8 mouse cellular contexts compared by ENCODE assay signal in the genomic region with DNA sequence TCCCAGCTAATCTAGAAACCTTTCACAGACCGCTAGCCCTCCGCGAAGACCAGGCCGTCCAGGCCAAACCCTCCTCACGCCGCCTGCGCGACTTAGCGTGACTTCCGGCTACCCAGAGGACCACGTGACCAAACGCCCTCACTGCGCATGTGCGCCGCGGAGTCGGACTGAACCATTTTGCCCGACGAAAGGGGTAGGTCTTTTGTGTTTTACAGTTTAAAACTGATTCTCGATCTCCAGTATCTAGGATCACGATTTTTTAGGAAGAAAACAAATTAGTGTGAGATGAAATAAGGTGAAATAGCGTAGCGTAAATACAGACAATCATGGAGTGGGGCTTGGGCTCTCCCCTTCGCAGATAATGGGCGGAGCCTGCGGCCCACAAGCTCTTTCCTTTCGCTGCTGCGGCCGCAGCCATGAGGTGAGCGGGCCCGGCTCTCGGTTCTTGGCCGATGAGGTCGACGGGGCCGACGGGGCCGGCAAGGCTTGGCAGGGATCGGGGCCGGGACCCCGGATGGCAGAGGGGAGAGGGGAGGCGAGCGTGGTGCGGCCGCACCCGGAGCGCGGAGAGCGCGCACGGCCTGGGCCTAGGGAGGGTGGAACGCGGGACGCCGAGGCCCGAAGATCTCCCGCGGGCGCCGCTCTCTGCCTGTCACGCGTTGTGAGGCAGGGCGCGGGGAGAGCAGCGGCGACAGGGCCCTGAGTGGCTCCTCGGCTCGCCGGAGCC. TPM values are rescaled to one million over a fixed set of nuclear protein-coding genes. Genes with fewer than 3 reads are reported as not detected.
DNase-seq lines count a peak whose midpoint lies in the region; ATAC-seq and TF ChIP-seq lines count a peak whose summit lies in the region.

Gene Rpl19 (plus strand): TSS at position 141 of the 727 bp plus-strand sequence.

- ATAC-seq in heart, embryonic 12.5 days (ENCODE audit: insufficient number of reproducible peaks, low FRiP score) = peak; percentile 86
- peak; percentile 66 for ATAC-seq in kidney, postnatal 0 days (replicated peaks; ENCODE audit: low FRiP score, low read depth)
- ATAC-seq in liver, embryonic 11.5 days (replicated peaks; ENCODE audit: low FRiP score) = peak; percentile 75
- peak; percentile 74 for ATAC-seq in stomach, embryonic 14.5 days (ENCODE audit: insufficient number of reproducible peaks, insufficient read depth, low FRiP score, low read depth)

- H3K4me1 ChIP-seq in erythroblast, embryonic 14.5 days (ENCODE audit: control insufficient read depth) = peaks cover 40% of the 10 kb centered on the region
- peaks cover 18% of the 10 kb centered on the region for H3K4me1 ChIP-seq in heart, embryonic 12.5 days (replicated peaks)
- peaks cover 6% of the 10 kb centered on the region for H3K4me1 ChIP-seq in kidney, postnatal 0 days (replicated peaks; ENCODE audit: insufficient read depth, low read length)
- H3K4me1 ChIP-seq in liver, embryonic 11.5 days (replicated peaks; ENCODE audit: control insufficient read depth, insufficient read depth, low read length) = peaks cover 21% of the 10 kb centered on the region
- peaks cover 7% of the 10 kb centered on the region for H3K4me1 ChIP-seq in stomach, embryonic 14.5 days (ENCODE audit: control insufficient read depth, insufficient read depth, low read length)

- peak within 1 kb of the TSS; percentile 98 for H3ac ChIP-seq in C2C12 (ENCODE audit: control insufficient read depth, insufficient read length, low read depth)

- WGBS in heart, embryonic 12.5 days = under 1% methylated on average over 69 of the region's 69 CpGs
- under 1% methylated on average over 63 of the region's 69 CpGs for WGBS in kidney, postnatal 0 days
- under 1% methylated on average over 62 of the region's 69 CpGs for WGBS in liver, embryonic 11.5 days
- under 1% methylated on average over 59 of the region's 69 CpGs for WGBS in stomach, embryonic 14.5 days

- H3K79me2 ChIP-seq in C2C12 (ENCODE audit: control insufficient read depth, insufficient read depth) = peaks cover 38% of the 10 kb centered on the region

- H3K27me3 ChIP-seq in C2C12 (ENCODE audit: control insufficient read depth, insufficient read depth, insufficient read length) = no peaks in the 10 kb centered on the region
- H3K27me3 ChIP-seq in erythroblast, embryonic 14.5 days (ENCODE audit: control insufficient read depth) = peaks cover 20% of the 10 kb centered on the region
- H3K27me3 ChIP-seq in heart, embryonic 12.5 days (replicated peaks) = no peaks in the 10 kb centered on the region
- H3K27me3 ChIP-seq in kidney, postnatal 0 days (ENCODE audit: insufficient read depth, low read length) = no peaks in the 10 kb centered on the region
- no peaks in the 10 kb centered on the region for H3K27me3 ChIP-seq in liver, embryonic 11.5 days (replicated peaks; ENCODE audit: control insufficient read depth, insufficient read depth, low read length)
- no peaks in the 10 kb centered on the region for H3K27me3 ChIP-seq in stomach, embryonic 14.5 days (ENCODE audit: control insufficient read depth, insufficient read depth, low read length)

- TF ChIP-seq CTCF in C2C12 (IDR thresholded peaks at IDR 0.05; ENCODE audit: control insufficient read depth, insufficient read depth, insufficient read length) = no peak
- no peak for TF ChIP-seq CTCF in brain, embryonic 14.5 days (IDR thresholded peaks at IDR 0.05; ENCODE audit: borderline replicate concordance, extremely low read depth, insufficient read depth, insufficient read length)
- TF ChIP-seq CTCF in kidney, postnatal 0 days (IDR thresholded peaks at IDR 0.05; ENCODE audit: low read depth) = no peak

- peak within 1 kb of the TSS; percentile 93 for H3K4me2 ChIP-seq in heart, embryonic 12.5 days
- peak within 1 kb of the TSS; percentile 92 for H3K4me2 ChIP-seq in kidney, postnatal 0 days (ENCODE audit: low read length)
- peak within 1 kb of the TSS; percentile 84 for H3K4me2 ChIP-seq in liver, embryonic 11.5 days
- H3K4me2 ChIP-seq in stomach, embryonic 14.5 days (replicated peaks; ENCODE audit: low read depth, low read length) = peak within 1 kb of the TSS; percentile 74

- peaks cover 25% of the 10 kb centered on the region for H3K79me3 ChIP-seq in C2C12 (ENCODE audit: low read depth)

- TF ChIP-seq POLR2A in brain, embryonic 14.5 days (IDR thresholded peaks at IDR 0.05; ENCODE audit: borderline replicate concordance, extremely low read depth, insufficient read depth, insufficient read length, poor library complexity, severe bottlenecking) = peak; percentile 86; the same call in 1 of the 2 replicates

- H3K9me3 ChIP-seq in erythroblast, embryonic 14.5 days (ENCODE audit: control insufficient read depth, low read length) = no peaks in the 10 kb centered on the region
- H3K9me3 ChIP-seq in heart, embryonic 12.5 days (replicated peaks) = no peaks in the 10 kb centered on the region
- H3K9me3 ChIP-seq in kidney, postnatal 0 days (replicated peaks; ENCODE audit: low read length) = no peaks in the 10 kb centered on the region
- H3K9me3 ChIP-seq in liver, embryonic 11.5 days (ENCODE audit: control insufficient read depth, low read length) = no peaks in the 10 kb centered on the region
- H3K9me3 ChIP-seq in stomach, embryonic 14.5 days (ENCODE audit: control insufficient read depth, low read depth, low read length) = no peaks in the 10 kb centered on the region

- peak within 1 kb of the TSS; percentile 100 for H3K4me3 ChIP-seq in C2C12 (ENCODE audit: insufficient read depth, poor library complexity, severe bottlenecking)
- peak within 1 kb of the TSS; percentile 89 for H3K4me3 ChIP-seq in erythroblast, embryonic 14.5 days (replicated peaks)
- H3K4me3 ChIP-seq in heart, embryonic 12.5 days = peak within 1 kb of the TSS; percentile 99
- H3K4me3 ChIP-seq in kidney, postnatal 0 days (replicated peaks; ENCODE audit: low read depth, low read length) = peak within 1 kb of the TSS; percentile 88
- peak within 1 kb of the TSS; percentile 99 for H3K4me3 ChIP-seq in liver, embryonic 11.5 days (ENCODE audit: low read depth, low read length)
- H3K4me3 ChIP-seq in stomach, embryonic 14.5 days (ENCODE audit: low read depth, low read length) = peak within 1 kb of the TSS; percentile 88

- peak within 1 kb of the TSS; percentile 99 for H3K9ac ChIP-seq in heart, embryonic 12.5 days
- H3K9ac ChIP-seq in kidney, postnatal 0 days (ENCODE audit: low read depth, low read length) = peak within 1 kb of the TSS; percentile 97
- H3K9ac ChIP-seq in liver, embryonic 11.5 days (ENCODE audit: low read depth, low read length) = peak within 1 kb of the TSS; percentile 100
- H3K9ac ChIP-seq in stomach, embryonic 14.5 days (replicated peaks; ENCODE audit: low read depth, low read length) = peak within 1 kb of the TSS; percentile 99

- H3K27ac ChIP-seq in heart, embryonic 12.5 days (ENCODE audit: poor library complexity, severe bottlenecking) = peak within 1 kb of the TSS; percentile 96
- peak within 1 kb of the TSS; percentile 92 for H3K27ac ChIP-seq in kidney, postnatal 0 days
- H3K27ac ChIP-seq in liver, embryonic 11.5 days (ENCODE audit: low read depth, low read length) = peak within 1 kb of the TSS; percentile 93
- H3K27ac ChIP-seq in stomach, embryonic 14.5 days (ENCODE audit: low read length) = peak within 1 kb of the TSS; percentile 92

- peak; percentile 96 for DNase-seq in brain, embryonic 14.5 days (ENCODE audit: low read depth)
- peak; percentile 96 for DNase-seq in kidney, postnatal 0 days (ENCODE audit: low spot score)
- peak; percentile 89 for DNase-seq in liver, embryonic 11.5 days (ENCODE audit: low spot score)
- DNase-seq in naive thymus-derived CD4-positive, alpha-beta T cell, adult 2 months (ENCODE audit: low read depth) = peak; percentile 96

- H3K36me3 ChIP-seq in C2C12 (ENCODE audit: control insufficient read depth, insufficient read depth) = peaks cover 43% of the 10 kb centered on the region
- H3K36me3 ChIP-seq in erythroblast, embryonic 14.5 days (ENCODE audit: control insufficient read depth) = peaks cover 38% of the 10 kb centered on the region
- peaks cover 34% of the 10 kb centered on the region for H3K36me3 ChIP-seq in heart, embryonic 12.5 days
- H3K36me3 ChIP-seq in kidney, postnatal 0 days (ENCODE audit: insufficient read depth, low read length) = peaks cover 25% of the 10 kb centered on the region
- H3K36me3 ChIP-seq in liver, embryonic 11.5 days (ENCODE audit: control insufficient read depth, insufficient read depth, low read length) = peaks cover 23% of the 10 kb centered on the region
- H3K36me3 ChIP-seq in stomach, embryonic 14.5 days (ENCODE audit: control insufficient read depth, insufficient read depth, low read length) = peaks cover 35% of the 10 kb centered on the region

TF ChIP-seq in C2C12, 6 proteins besides CTCF, POLR2A, EP300 and RAD21:
- TF ChIP-seq USF1 (IDR thresholded peaks at IDR 0.05; ENCODE audit: low read depth) (peak; percentile 100), MAX (IDR thresholded peaks at IDR 0.05) (peak; percentile 84), FOSL1 (IDR thresholded peaks at IDR 0.05; ENCODE audit: insufficient read depth, low read length, poor library complexity, severe bottlenecking) (no peak)

RNA-seq across cellular contexts. Expression of gene Rpl19, which starts in this region (rescaled TPM):
- polyA plus RNA-seq in C2C12 (2012; fragmentation: generic; extraction: Trizol) = 3,682 TPM
- 1,103 and 1,209 TPM in 2 replicates for polyA plus RNA-seq in brain, embryonic 14.5 days (2012; rRNA removed)
- 204 and 241 TPM in 2 replicates for polyA plus RNA-seq in erythroblast, embryonic 14.5 days (2012)
- 654 and 675 TPM in 2 replicates for polyA plus RNA-seq in heart, embryonic 12.5 days (2016; fragmentation: Nextera tagmentation; extraction: Ambion mirVana)
- polyA plus RNA-seq in kidney, postnatal 0 days (2015; fragmentation: Nextera tagmentation; extraction: Ambion mirVana) = 1,072 and 1,182 TPM in 2 replicates
- polyA plus RNA-seq in liver, embryonic 11.5 days (2014; fragmentation: Nextera tagmentation; extraction: Ambion mirVana) = 1,333 and 1,422 TPM in 2 replicates
- 1,095 and 1,157 TPM in 2 replicates for polyA plus RNA-seq in stomach, embryonic 14.5 days (2014; fragmentation: Nextera tagmentation; extraction: Ambion mirVana)

Comparison
In these comparisons a context has a peak if more than half of its experiments do, and no peak if none do; other contexts are left out.
1. Peak in every context shown above with its lines: DNase-seq, ATAC-seq, H3K4me3 ChIP-seq and H3K27ac ChIP-seq.